Mouse (Mus musculus): ENCODE results near the gene Olfr97.

- TF ChIP-seq CTCF (IDR thresholded peaks at IDR 0.05; ENCODE audit: borderline replicate concordance, control insufficient read depth, extremely low read depth, insufficient read depth, low read length, poor library complexity) = no peak
- no peak for TF ChIP-seq POLR2A (IDR thresholded peaks at IDR 0.05; ENCODE audit: control insufficient read depth, extremely low read depth, insufficient read depth, low read length, poor library complexity)
Observed at GRCm38 (mm10) chr17:37213018-37213417, 24.1 kb downstream of the Olfr97 start, which contains the start of gene Olfr95.

Data from thymus, adult 2 months (tissue).